Mouse (Mus musculus) adrenal gland, adult 8-10 months (tissue): ENCODE results near the gene Tdo2. TPM values are rescaled to one million over a fixed set of nuclear protein-coding genes. Genes with fewer than 3 reads are reported as not detected.

Source experiments
- DNase-seq: peaks from one replicate; pipeline ENCODE4 v3.0.0; 2022
- total RNA-seq, 4 experiments: library from RNA; stranded (reverse); gene quantifications; 2 replicates each; pipeline ENCODE4 v1.2.4; 2022

The Tdo2 gene
- 1 to 10 TPM in 2 of 4 experiments, under 1 TPM in 1, not detected in 1; 0.40 to 3.5 (median 1.7) TPM for total RNA-seq

DNA sequence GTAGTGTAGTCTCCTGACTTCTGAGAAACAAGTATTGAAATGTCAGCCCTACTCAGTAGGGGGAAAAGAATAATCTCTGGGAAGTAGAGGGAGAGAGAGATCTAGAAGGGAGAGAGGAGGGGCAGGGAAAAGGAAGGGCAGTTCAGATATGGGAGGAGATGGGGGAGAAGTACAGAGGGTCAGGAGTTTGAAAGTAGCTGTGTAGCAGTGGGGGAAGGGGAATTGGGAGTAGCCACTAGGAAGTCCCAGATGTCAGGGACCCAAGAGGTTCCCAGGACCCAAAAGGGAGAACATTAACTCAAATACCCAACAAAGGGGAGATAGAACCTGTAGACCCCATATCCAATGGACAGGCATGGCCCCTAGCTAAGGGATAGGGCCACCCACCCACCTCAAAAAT, at the start of gene Tdo2:
Gene Tdo2, minus strand, starts transcription at position 101 of the 400 bp plus-strand sequence.
- DNase-seq, result no peak

DNA sequence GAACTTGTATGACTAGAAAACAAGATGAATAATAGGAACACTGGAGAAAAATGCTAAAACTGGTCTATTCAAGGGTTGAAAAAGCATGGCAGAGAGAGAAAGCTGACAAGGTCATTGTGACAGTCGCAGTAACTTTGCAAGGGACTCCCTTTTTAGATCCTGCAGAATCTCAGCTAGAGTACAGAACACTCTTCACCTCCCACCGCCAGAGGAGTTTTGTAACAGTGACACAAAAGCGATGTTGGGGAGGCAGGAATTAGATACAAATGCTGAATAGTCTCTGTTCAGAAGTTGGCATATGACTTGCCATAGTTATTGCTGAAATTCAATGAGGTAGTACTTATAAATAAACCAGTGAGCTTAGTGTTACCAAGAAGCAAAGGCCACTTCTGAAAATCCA, 47.1 kb upstream of the Tdo2 start:
- no peak for DNase-seq

DNA sequence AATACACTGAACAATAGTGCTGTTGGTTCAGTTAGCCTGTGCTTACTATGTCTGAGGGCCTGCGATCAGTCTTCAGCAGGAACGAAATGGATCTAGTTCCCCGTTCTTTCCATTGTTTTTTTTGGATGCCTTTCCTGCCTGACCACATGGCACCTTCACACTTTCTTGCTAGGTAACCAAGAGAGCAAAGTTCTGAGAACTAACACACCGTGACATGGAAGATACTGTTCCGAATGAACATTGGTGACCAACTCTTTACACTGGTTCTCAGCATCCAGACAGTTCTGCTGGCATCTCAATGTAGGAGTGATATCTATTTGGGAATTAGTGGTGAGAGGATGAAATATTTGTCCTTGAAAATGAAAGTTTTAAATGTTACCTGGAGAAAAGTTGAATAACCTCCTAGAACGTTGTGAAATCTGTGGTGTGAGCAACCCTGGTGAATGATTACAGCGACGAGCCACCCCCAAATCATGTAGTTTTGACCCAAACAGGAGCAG, 46.5 kb upstream of the Tdo2 start:
- DNase-seq, result no peak

DNA sequence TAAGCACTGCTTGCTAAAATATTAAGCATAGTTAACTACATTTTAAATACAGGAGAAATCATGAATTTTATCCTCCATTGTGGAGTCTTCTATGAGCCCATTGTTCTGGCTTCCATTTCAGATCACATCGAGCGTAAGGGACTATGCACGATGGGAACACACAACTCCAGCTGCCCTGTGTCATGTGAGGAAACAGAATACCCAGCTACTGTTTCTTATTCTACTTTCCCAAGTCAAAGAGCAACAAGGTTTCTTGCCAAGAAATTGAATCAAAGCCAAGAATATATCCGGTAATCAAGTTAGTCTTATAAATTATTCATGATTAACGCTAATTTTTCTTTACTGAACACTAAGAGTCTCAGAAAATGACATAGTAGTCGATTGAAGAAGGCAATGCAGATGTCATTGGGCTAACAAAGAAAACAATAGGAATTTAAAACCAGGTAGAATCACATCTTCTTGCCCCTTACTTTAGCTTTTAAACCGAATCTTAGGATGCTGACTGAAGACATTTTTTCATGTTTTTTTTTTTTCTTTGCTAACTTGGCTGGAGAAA, 38.2 kb upstream of the Tdo2 start:
- no peak for DNase-seq

DNA sequence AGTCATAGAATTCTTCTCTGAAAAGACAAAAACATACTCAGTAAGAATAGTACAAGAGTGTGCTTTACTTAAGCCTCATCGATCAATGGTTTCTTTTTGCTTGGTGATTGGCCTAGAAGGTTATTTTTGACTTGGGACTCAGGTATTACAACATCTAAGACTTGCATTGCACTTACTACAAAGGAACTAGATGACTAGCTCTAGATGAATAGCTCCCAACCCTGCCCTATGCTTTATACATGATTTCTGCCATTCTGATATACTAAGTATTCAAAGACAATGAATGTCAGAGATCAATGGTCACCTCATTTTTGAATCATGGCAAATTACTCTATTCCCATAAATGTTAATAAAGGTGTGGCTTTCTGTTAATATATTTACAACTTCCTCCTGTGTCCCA, 31.0 kb upstream of the Tdo2 start:
- no peak for DNase-seq

DNA sequence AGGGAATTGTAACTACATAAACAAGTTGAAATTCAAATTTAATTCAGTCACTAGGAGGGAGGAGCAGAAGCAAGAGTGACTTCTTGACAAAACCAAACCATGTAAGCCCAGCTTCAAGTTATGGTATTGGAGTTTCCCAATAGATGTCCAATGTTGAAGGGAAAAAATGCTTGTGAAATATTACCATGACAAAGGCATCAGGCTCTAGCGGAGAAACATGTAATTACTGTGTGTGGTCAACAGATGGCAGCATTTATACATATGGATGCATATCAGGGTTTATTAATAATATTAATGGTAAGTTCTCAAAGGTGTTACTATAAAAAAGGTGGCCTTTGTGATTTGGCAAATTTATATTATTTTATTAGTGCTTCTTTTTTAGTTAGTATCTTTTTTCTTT, 20.0 kb upstream of the Tdo2 start:
- DNase-seq, result no peak

DNA sequence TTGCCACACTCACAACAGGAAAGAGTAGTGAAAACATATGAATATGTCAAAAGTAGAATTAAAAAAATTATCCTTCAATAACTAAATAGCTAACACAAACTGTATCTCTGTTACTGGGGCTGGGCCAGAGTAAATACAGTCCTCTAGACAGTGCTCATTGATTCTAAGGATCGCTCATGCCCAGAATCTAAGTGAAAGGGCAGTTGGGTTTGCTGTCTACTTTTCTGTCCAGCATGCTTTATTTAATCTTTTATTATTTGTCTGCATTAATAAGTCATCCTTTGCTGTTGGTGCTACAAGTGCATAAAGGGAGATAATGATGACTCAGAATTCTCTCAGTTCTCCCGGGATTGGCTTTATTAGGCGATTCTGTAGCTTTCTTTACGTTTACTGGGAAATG, 19.4 kb upstream of the Tdo2 start:
- DNase-seq, result no peak

DNA sequence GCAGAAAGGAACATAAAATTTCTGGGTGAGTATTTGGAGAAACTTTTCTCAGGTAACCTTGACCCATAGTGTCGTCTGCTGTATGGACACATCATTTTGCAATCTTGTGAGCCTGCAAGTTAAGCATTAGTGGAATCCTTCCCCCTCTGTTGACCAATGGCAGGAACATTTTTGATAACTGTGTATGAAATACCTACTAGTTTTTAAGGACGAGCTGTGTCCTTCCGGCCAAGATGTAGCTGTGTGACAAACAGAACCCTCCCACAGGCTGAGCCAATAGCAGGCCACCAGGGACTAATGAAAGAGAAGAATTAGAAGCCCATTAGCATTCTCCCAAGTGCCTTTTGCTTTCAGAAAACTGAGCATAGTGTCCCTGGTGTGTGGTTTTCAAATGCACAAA, 14.5 kb upstream of the Tdo2 start:
- DNase-seq, result peak; percentile 32

DNA sequence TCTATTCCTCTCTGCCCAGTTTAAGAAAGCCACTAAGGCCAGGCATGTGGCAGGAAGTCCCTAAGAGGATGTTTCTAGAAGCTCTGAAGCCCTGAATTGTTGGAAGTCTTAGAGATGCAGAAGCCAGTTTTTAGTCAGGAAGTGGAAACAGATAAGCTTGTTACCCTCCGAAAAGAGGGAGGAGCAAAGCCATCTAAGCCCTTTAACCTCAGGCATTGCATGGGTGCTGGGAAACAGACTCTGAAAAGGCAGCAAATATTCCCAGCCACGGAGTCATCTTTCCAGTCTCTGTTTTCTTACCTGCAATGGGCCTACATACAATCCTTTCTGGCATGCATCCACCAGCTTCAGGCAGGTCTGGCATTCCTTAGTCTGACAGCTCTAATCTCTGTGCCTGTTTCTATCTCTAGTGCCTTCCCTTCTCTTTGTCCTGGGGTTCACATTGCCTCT, 13.7 kb upstream of the Tdo2 start:
- no peak for DNase-seq

DNA sequence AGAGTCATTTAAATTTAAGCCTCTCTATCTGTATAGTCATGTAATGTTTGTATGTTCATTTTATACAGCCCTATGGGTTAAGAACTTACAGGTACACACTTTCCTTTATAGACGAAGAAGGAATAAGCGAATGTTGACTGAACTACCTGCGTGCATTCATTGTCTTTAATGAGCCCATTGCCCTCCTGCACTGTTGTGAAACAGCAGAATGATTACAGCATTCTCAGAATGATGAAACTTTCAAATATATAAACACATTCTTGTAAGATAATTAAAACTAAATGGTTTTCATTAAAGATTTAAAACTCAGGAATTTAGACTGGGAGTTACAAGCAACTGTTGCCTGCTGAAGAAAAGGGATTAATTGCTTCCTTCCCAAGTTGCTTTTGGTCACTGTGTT, 11.6 kb upstream of the Tdo2 start:
- no peak for DNase-seq

DNA sequence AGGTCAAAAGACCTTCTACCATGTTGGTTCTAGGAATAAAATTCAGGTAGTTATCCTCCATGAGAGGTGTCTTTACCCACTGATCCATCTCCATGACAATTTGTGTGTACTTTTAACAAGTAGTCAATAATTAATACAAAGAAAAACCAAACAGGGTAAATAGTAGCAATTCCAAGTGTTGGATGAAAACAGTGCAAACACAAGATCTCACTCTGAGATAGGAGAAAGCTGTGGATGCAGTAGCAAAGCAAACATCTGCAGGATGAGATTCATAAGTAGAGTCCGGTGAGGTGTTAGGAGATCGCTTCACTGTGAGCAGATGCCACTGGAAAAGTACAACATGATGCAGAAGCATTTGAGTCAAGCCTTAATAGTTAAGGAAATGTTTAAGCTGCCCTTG, 10.1 kb upstream of the Tdo2 start:
- DNase-seq, result no peak

DNA sequence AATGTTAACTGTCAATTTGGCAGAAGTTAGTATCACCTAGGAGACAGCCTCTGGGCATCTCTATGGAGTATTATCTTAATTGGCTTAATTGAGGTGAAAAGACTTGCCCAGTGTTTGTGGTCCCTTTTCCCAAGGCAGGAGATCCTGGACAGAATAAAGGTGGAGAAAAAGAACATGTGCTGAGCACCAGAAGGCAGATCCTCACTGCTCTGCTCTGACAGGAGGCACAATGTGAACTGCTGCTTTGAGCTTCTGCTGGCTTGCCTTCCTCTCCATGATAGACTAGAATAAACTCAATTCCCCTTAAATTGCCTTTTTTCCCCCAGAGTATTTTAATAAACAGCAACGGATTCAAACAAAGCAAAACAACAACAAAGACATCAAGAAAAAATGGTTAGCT, 9.1 kb upstream of the Tdo2 start:
- DNase-seq, result no peak

DNA sequence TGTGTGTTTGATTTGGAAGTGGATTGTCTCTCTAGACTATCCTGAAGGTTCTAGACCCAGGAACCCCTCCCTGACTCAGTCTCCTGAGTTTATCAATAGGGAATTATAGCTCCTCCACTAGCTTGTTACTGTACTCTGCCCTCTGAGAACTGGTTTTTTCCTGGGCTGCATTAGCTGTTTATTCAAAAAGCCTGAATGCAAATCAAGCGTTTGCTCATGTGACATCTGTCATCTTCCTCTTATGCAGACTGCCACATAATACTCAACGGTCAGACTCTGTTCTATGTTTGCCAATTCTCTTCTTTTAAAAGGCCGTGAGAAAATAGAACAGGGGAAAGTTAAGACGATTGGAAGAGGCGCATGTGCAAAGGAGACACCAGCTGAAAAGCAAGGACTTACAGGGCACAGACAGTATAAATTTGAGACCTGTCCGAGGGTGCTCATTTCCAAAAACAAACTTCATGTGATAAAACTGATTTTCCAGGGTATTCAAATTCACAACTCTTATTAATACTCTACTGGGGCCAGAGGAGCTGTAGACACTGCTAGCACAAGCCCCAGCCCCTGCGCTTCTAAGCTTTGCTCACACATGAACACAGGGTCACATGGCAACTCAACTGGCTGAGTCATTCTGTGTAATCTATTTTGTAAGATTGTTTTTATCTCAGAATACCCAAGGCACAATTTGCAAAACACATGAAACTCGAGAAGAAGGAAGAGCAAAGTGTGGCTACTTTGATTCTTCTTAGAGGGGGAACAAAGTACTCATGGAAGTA, 7.3 kb upstream of the Tdo2 start:
- peak; percentile 36 for DNase-seq

DNA sequence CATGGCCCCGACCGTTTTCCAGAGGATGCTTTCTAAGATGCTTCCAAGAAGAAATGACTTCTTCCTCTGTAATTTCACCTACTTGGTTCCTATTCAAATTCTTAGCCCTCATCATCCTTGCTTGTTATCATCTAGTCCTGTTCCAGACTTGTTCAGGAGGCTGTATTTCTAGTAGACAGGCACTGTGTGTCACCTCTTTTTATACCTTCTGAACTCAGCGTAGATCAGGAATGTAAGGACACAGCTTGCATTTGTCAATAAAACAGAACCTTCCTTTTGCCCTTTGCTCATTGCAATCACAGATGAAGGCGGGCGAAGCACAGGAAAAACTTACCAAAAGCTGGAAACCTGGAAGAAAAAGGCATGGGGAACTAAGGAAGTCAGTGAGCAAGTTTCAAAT, 6.0 kb upstream of the Tdo2 start, which contains the start of gene Asic5:
Gene Asic5, plus strand, starts transcription at position 301 of the 400 bp plus-strand sequence.
- DNase-seq, result no peak

DNA sequence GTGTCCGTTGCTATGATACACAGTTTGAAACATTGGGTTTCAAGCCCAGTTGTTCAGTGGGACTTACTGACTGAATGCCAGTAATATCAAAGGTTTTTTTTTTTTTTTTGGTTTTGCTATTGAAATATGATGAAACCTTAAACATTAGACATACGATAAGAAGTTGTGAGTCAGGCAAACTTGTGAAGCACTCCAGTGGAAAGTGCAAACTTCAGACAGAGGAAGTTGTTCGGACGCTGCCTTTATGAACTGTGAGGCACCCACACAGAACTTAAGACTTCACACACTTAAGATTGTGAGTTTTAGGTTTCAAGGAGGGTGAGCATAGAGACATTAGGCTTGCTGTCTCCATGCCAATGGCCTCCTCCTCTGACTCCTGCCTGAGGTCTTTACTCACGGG, 5.6 kb upstream of the Tdo2 start:
- DNase-seq, result no peak

DNA sequence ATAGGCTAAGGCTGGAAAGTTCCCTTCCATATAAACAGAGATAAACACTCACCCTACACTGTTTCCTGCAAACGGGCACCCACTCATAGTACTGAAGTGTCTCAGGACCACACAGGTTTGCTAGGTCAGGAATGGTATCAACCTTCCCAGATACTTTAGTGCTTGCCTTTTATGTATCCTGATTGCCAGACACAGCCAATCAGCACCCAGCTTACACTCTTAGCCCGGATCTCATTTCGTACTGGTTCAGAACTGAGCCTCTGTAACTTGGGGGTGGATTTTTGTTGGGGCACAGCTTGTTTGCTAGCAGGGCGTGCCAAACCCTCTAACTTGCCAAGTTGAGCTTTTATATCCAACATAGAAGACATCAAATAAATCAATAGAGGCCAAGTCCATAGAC, 395 bp downstream of the Tdo2 start:
- DNase-seq, result no peak

DNA sequence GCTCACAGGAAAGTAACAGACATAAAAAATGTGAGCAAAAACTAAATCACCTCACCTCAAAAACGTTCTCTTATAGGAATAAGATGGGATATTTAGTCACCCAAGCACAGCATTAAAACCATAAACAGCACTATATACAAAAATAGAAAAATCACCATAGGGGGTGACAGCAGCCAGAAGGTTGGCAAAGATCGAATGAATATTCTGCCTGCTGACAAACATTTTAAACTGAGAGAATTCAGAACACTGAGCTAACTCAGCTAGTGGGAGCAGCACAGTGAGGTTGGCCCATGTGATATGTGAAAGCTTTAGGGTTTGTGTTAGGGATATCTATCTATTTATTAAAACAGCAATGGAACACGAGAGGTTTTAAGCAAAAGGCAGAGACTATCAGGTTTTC, 11.4 kb downstream of the Tdo2 start:
- no peak for DNase-seq

DNA sequence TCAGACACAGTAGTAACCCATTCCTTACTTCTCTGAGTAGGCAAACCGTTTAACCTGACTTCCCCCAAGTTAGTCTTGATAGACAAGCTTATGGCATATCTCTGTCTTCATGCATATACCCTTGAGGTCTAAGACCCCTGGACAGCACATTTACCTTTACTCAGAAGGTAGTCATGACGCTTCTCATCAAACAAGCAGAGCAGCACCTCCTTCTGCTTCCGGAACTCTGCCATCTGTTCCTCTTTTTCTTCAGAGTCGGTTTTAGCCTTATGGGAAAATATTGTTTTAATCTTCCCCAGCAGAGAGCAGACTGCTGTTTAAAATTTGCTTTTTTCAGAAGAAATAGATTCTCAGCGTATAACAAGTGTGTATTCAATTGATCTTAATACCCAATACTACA, 12.2 kb downstream of the Tdo2 start:
- DNase-seq, result no peak

DNA sequence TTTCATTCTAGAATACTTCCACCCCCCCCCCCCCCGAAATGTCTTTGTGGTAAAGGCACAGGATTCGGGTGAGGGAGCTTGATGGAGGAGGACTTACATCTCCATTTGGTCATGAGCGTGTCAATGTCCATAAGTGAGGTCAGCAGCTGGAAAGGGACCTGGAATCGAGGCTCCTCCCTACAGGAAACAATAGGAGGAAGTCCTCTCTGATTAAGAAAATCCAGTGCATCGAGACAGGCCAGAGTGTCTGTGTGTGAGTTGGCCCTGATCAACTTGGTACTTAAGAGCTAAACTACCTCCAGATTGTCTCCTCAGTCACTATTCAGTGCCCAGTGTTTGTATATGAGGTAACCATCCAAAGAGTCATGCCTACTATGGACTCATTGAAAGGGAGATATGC, 14.7 kb downstream of the Tdo2 start:
- no peak for DNase-seq

DNA sequence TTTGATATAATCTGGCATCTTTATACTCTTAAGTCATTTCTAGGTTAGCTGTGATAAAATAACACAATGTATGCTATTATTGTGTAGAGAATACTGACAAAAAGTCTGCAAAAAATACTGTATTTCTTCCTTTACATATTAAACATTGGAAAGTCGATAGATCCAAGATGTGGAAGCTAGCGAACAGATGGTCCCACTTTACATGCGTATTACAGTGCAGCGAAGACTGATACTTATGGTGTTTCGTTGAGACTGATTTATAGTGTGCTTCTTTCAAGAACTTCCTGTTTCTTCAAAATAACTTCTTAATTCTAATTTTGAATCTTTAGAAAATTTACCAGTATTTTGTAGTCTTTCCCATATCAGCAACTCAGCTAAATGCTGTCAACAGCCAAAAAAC, 18.5 kb downstream of the Tdo2 start:
- no peak for DNase-seq

DNA sequence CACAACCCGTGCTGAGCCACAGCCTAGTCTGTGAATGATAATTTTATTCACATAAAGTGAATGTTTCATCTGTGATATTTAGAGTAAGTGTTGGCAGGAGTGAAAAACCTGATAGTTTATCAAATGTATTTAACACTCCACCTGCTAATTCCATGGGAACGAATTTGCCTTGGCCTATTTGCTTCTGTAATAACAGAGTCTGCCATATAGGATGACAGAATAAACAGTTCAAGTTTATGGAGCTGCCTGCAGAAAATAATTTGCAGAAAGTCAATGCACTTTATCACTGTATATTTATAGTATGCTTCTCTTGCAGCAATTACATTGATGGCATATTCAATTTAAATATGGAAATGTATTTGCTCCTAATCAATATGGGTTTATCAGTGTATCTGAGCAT, 24.2 kb downstream of the Tdo2 start:
- DNase-seq, result no peak

DNA sequence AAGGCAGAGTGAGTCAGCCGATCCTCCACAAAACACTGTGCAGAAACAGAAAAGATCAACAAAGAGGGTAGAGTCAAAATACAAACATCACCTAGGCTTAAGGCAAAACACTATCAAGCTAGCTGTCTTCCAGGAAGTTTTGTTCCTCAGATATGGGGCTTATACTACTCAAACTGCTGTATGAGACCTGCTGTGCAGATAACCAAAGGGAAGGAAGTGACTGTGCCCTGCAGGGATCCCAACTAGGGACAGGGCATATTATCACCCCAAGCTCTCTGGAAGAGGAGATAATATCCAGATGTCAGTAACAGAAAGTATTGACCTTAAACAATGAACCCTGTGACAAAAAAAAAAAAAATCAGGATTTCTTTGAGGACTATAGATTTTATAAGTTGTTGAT, 27.0 kb downstream of the Tdo2 start:
- DNase-seq, result no peak

DNA sequence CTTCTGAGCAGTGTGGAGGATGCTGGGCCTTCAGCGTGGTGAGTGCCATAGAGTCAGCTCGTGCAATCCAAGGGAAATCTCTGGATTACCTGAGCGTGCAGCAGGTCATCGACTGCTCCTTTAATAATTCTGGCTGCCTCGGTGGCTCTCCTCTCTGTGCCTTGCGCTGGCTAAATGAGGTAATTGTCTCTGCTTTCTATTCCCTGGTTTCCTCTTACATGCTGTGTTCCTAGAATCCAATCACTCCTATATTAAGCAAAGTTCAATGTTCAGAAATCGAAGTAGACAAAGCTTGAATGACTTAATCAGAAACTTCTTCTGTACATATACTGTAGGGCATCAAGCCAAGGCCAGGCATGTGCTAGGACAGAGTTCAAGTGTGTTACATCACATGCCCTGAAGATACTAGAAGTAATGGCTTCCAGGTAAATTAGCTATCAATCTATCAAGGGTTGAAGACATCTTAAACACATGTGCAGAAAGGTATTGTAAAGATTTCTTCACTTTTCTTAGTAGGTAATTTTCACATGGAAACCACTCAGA, 31.1 kb downstream of the Tdo2 start:
- DNase-seq, result no peak

DNA sequence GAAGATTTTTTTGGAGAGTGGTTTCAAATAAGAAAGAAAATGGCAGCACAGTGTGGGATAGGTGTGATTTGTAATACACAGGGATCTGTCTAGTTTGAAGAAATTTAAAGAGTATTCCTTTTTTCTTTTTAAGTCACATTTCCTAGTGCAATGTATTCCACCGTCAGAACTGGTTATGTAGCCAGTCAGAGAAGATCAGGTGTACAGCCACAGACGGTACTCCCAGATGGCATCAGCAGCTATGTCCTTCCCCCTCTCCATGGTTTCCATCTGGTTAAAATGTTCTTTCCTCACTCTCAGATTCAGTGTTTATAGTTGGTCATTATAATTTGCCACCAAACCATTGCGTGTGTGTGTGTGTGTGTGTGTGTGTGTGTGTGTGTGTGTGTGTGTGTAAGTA, 32.9 kb downstream of the Tdo2 start:
- DNase-seq, result no peak
